Mouse (Mus musculus): Measurements from ENCODE around the gene Iars2.

- TF ChIP-seq CTCF (IDR thresholded peaks at IDR 0.05): no peak
- no peak for TF ChIP-seq POLR2A (IDR thresholded peaks at IDR 0.05; ENCODE audit: insufficient read depth, low read depth, low read length)
Observed at GRCm38 (mm10) chr1:185306836-185307235, 22.4 kb downstream of the Iars2 start.
